Mouse (Mus musculus): ENCODE results near the gene Samd8.

Gene Samd8

GRCm38 (mm10) chr14:21745149-21745548 is 5.2 kb upstream of the Samd8 start:
- no peak for DNase-seq (ENCODE audit: low read depth)

- no peak for DNase-seq (ENCODE audit: low read depth)
These were observed 4.1 kb upstream of the Samd8 start for GRCm38 (mm10) chr14:21746251-21746650.

- DNase-seq (ENCODE audit: low read depth) = no peak
These were observed 3.5 kb upstream of the Samd8 start for GRCm38 (mm10) chr14:21746846-21747245.

- DNase-seq (ENCODE audit: low read depth) = no peak
These were observed 2.7 kb upstream of the Samd8 start for GRCm38 (mm10) chr14:21747436-21748141.

GRCm38 (mm10) chr14:21748142-21748870 is 2.0 kb upstream of the Samd8 start:
- peak; percentile 64 for DNase-seq (ENCODE audit: low read depth)

GRCm38 (mm10) chr14:21750881-21751542 is 681 bp downstream of the Samd8 start, which contains the start of gene Dusp13:
Gene Dusp13 (minus strand): TSS chr14:21751181.
- DNase-seq (ENCODE audit: low read depth) = peak; percentile 89

- no peak for DNase-seq (ENCODE audit: low read depth)
These were observed 2.1 kb downstream of the Samd8 start for GRCm38 (mm10) chr14:21752411-21752810.

- no peak for DNase-seq (ENCODE audit: low read depth)
These were observed 3.0 kb downstream of the Samd8 start for GRCm38 (mm10) chr14:21753367-21753766.

GRCm38 (mm10) chr14:21761560-21761959 is 11.2 kb downstream of the Samd8 start:
- DNase-seq (ENCODE audit: low read depth) = no peak

GRCm38 (mm10) chr14:21763736-21764135 is 13.4 kb downstream of the Samd8 start:
- no peak for DNase-seq (ENCODE audit: low read depth)

- no peak for DNase-seq (ENCODE audit: low read depth)
These were observed 14.3 kb downstream of the Samd8 start for GRCm38 (mm10) chr14:21764646-21765045.

GRCm38 (mm10) chr14:21765754-21766397 is 15.5 kb downstream of the Samd8 start:
- no peak for DNase-seq (ENCODE audit: low read depth)

GRCm38 (mm10) chr14:21766398-21766958 is 16.1 kb downstream of the Samd8 start:
- DNase-seq (ENCODE audit: low read depth) = no peak

- DNase-seq (ENCODE audit: low read depth) = no peak
These were observed 22.4 kb downstream of the Samd8 start for GRCm38 (mm10) chr14:21772506-21773281.

GRCm38 (mm10) chr14:21773946-21774345 is 23.6 kb downstream of the Samd8 start:
- no peak for DNase-seq (ENCODE audit: low read depth)

GRCm38 (mm10) chr14:21776201-21776600 is 25.9 kb downstream of the Samd8 start:
- DNase-seq (ENCODE audit: low read depth) = no peak

- DNase-seq (ENCODE audit: low read depth) = no peak
These were observed 36.2 kb downstream of the Samd8 start for GRCm38 (mm10) chr14:21786500-21786899.

GRCm38 (mm10) chr14:21787374-21787773 is 37.0 kb downstream of the Samd8 start:
- no peak for DNase-seq (ENCODE audit: low read depth)

- no peak for DNase-seq (ENCODE audit: low read depth)
These were observed 37.8 kb downstream of the Samd8 start for GRCm38 (mm10) chr14:21788121-21788520.

GRCm38 (mm10) chr14:21790585-21791251 is 40.4 kb downstream of the Samd8 start:
- DNase-seq (ENCODE audit: low read depth) = no peak

GRCm38 (mm10) chr14:21791722-21792121 is 41.4 kb downstream of the Samd8 start:
- no peak for DNase-seq (ENCODE audit: low read depth)

Data from naive thymus-derived CD4-positive, alpha-beta T cell, adult 2 months (primary cell).